Mouse (Mus musculus) layer of hippocampus, adult 9-11 months (tissue): ENCODE results near the gene Cfap43.
"Not testable (repeated sequence)": the region's sequence is repeated elsewhere in the genome, so short reads cannot be mapped to it uniquely, and the experiment has no call there.

ENCODE experiments used
- DNase-seq: peaks from one replicate; pipeline ENCODE4 v3.0.0; 2022

Gene Cfap43

GRCm38 (mm10) chr19:47849735-47850134 lies 69.4 kb downstream of the Cfap43 start:
- DNase-seq, result no peak

- not testable (repeated sequence) for DNase-seq
Measured at GRCm38 (mm10) chr19:47841234-47841633, 77.9 kb downstream of the Cfap43 start.

- no peak for DNase-seq
Measured at GRCm38 (mm10) chr19:47837527-47837901, 81.6 kb downstream of the Cfap43 start.

- DNase-seq, result no peak
Measured at GRCm38 (mm10) chr19:47836701-47837526, 82.2 kb downstream of the Cfap43 start.

- no peak for DNase-seq
Measured at GRCm38 (mm10) chr19:47835776-47836175, 83.3 kb downstream of the Cfap43 start.

- DNase-seq, result no peak
Measured at GRCm38 (mm10) chr19:47834614-47835013, 84.5 kb downstream of the Cfap43 start.

- no peak for DNase-seq
Measured at GRCm38 (mm10) chr19:47832316-47832715, 86.8 kb downstream of the Cfap43 start.

- DNase-seq, result no peak
Measured at GRCm38 (mm10) chr19:47831111-47831510, 88.0 kb downstream of the Cfap43 start.

- DNase-seq, result no peak
Measured at GRCm38 (mm10) chr19:47829913-47830450, 89.1 kb downstream of the Cfap43 start.

GRCm38 (mm10) chr19:47824026-47824425 lies 95.1 kb downstream of the Cfap43 start:
- DNase-seq, result no peak

- DNase-seq, result no peak
Measured at GRCm38 (mm10) chr19:47822143-47822796, 96.8 kb downstream of the Cfap43 start.

GRCm38 (mm10) chr19:47821494-47821872 lies 97.6 kb downstream of the Cfap43 start:
- DNase-seq, result no peak

- peak; percentile 36 for DNase-seq
Measured at GRCm38 (mm10) chr19:47820832-47821493, 98.1 kb downstream of the Cfap43 start.

GRCm38 (mm10) chr19:47817692-47818091 lies 101.4 kb downstream of the Cfap43 start:
- no peak for DNase-seq

GRCm38 (mm10) chr19:47814721-47815120 lies 104.4 kb downstream of the Cfap43 start:
- no peak for DNase-seq

GRCm38 (mm10) chr19:47812091-47812490 lies 107.0 kb downstream of the Cfap43 start:
- no peak for DNase-seq

- no peak for DNase-seq
Measured at GRCm38 (mm10) chr19:47798583-47798982, 120.5 kb downstream of the Cfap43 start.

GRCm38 (mm10) chr19:47796699-47797098 lies 122.4 kb downstream of the Cfap43 start:
- no peak for DNase-seq

GRCm38 (mm10) chr19:47795009-47795728 lies 123.9 kb downstream of the Cfap43 start:
- peak; percentile 80 for DNase-seq

GRCm38 (mm10) chr19:47794331-47794730 lies 124.8 kb downstream of the Cfap43 start:
- DNase-seq, result no peak

- no peak for DNase-seq
Measured at GRCm38 (mm10) chr19:47790316-47791020, 128.6 kb downstream of the Cfap43 start.

- no peak for DNase-seq
Measured at GRCm38 (mm10) chr19:47783898-47784297, 135.2 kb downstream of the Cfap43 start.
